Mouse (Mus musculus): ENCODE data around the gene Sh3gl1. TPM values are rescaled to one million over a fixed set of nuclear protein-coding genes. Genes with fewer than 3 reads are reported as not detected.

Sh3gl1 gene
- polyA plus RNA-seq, 1 experiment = 78.3 TPM

DNA sequence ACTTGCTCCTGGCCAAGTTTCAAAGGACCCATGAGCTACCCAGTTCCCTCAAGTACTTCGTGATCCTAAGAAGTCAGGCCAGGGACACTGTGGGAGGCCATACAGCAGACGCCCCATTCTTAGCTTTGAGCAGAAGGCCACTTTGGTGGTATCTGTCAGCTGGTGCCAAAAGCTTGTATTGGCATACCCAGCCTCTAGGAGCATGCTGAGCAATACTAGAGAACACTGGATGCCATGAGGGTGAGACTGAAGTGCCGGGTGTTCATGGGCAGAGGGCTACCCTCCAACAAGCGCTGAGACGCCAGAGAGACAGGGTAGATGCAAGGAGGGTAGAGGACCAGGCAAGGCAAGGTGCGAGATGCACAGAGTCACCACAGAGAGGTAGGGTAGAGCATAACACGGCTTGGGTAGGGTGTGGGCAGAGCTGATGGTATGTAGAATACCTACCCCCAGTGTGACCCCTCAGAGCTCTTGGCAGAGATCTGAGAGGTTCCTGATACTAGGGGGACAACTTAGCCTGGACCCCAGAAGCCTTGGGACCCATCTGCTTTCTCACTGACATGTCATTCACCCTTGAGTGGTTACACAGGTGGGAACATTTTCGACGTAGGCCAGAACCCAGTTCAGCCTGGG, 6.1 kb downstream of the Sh3gl1 start:
- no peak for TF ChIP-seq GATA1 (IDR thresholded peaks at IDR 0.05; ENCODE audit: low read length)

DNA sequence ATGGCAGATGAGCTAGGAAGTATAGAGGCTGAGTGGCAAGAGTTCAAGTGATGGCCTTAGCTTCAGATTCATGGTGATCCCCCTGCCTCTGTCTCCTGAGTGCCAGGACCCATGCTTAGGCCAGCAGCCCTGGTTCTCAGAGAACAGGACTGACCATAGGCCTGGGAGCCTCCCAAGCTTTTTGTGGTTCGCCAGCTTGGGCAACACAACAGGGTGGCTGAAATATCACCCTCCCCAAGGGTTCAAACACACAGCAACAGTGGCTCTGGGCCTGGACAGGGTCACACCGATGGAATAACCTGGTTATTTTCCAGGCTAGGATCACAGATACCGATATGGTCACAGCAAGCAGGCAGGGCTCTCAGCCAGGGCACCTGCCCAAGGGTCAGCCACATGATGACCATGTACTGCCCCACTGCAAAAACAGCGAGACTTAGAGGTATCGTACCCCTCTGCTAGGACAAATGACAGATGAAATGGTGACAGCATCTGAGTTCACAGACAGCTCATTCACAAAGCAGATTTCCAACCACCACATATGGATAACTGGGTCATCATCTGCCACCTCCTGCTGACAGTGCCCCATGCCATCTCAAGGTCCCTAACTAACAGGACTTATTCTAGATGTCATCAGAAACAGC, 8.5 kb downstream of the Sh3gl1 start:
- no peak for TF ChIP-seq GATA1 (IDR thresholded peaks at IDR 0.05; ENCODE audit: low read length)

DNA sequence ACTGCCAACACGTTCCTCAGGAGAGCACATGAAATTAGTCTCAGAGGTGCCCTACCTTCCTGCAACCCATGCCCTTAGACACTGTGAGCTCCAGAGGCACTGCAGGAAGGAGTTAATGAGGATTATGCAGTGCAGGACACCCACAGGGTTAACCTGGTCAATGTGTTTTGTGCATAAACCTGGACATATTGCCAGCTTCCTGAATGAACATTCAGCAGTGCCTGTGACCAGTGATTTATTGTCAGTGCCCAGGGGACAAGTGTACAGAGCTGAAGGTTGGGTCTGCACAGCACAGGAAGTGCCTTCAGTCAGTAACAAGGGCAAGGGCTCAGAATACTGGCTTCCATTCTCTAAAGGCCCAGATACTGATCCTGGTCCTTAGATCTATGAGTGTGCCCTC, 9.6 kb downstream of the Sh3gl1 start:
- TF ChIP-seq GATA1 (IDR thresholded peaks at IDR 0.05; ENCODE audit: low read length) = no peak

DNA sequence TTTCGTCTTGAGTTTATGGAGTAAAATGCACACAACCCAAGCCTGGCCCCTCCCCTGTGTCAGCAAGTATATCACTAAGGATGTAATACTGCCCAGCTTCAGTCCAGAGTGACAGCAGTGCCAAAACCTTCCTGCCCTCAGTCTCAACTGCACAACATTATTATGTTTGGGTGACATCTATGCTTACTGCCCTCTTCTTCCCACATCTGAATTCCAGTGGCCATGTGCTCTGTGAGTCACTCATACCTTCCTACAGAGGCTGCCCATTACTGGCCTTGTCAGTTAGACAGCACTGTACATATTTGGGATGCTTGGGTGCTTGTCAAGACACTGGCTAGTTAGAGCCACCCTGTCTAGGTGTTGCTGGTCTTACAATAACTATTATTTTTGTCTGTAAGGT, 10.1 kb downstream of the Sh3gl1 start:
- TF ChIP-seq GATA1 (IDR thresholded peaks at IDR 0.05; ENCODE audit: low read length) = no peak

DNA sequence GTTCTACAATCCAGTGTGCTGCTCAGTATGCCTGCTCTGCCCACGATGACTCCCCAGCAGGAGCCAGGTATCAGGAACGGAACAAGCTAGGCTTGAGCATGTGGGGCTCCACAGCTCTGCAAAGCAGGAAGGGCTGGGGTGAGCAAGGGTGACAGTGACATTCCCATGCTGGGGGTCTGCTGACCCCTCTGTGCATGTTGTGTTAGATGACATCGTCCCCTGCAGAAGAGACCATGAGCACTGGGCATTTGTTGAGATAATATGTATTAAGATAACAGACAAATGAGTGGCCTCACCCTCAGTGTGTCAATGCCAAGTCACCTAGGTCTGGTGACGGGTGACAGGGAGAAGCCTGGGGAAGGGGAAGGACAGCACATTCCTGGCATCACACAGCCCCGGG, 11.5 kb downstream of the Sh3gl1 start:
- no peak for TF ChIP-seq GATA1 (IDR thresholded peaks at IDR 0.05; ENCODE audit: low read length)

DNA sequence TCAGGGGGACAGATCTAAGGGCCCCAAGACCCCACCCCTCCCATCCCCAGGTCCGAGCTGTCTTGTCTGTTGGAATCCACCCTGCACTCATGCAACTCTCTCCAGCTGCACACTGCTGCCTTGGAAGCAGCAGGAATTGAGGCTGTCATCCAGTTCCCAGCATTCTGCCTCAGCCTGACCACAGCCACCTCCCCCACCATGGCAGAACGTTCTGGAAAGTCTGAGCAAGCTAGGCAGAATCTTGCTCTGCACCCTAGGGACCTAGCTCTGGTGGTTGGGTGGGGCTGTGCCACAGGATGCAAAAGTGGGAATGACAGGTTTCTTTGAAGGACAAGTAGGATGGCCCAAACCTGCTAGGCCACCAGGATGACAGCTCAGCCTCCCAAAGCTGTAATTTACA, 12.0 kb downstream of the Sh3gl1 start:
- no peak for TF ChIP-seq GATA1 (IDR thresholded peaks at IDR 0.05; ENCODE audit: low read length)

DNA sequence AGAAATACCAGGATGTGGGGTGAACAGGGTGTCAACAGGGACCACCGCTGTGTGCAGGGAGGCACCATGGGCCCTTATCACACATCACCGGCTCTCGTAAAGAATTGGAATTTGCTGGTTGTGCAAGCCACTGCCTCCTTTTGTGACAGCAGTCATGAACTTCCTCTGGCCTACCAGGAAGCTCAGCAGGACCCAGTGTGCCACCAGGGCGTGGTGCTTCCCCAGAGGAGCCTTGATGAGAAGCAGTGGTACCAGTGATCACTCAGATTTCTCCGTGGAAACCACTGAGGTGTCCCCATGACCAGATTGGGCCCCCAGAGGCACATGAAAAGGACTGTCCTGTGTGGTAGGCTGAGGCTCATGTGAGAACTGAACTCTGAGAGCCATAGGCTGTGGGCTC, 13.0 kb downstream of the Sh3gl1 start:
- TF ChIP-seq GATA1 (IDR thresholded peaks at IDR 0.05; ENCODE audit: low read length) = no peak

DNA sequence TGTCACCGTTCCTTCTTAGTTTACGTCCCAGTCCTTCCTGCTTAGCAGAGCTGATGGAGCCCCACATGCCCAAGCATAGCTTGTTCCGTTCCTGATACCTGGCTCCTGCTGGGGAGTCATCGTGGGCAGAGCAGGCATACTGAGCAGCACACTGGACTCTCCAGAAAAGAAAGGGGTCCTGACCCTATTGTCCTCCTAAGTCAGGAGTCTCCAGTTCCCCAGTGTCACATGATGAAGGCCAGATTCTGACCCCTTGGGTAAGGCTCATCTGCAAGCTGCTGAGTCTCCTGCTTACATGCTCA, 13.5 kb downstream of the Sh3gl1 start:
- TF ChIP-seq GATA1 (IDR thresholded peaks at IDR 0.05; ENCODE audit: low read length) = no peak

DNA sequence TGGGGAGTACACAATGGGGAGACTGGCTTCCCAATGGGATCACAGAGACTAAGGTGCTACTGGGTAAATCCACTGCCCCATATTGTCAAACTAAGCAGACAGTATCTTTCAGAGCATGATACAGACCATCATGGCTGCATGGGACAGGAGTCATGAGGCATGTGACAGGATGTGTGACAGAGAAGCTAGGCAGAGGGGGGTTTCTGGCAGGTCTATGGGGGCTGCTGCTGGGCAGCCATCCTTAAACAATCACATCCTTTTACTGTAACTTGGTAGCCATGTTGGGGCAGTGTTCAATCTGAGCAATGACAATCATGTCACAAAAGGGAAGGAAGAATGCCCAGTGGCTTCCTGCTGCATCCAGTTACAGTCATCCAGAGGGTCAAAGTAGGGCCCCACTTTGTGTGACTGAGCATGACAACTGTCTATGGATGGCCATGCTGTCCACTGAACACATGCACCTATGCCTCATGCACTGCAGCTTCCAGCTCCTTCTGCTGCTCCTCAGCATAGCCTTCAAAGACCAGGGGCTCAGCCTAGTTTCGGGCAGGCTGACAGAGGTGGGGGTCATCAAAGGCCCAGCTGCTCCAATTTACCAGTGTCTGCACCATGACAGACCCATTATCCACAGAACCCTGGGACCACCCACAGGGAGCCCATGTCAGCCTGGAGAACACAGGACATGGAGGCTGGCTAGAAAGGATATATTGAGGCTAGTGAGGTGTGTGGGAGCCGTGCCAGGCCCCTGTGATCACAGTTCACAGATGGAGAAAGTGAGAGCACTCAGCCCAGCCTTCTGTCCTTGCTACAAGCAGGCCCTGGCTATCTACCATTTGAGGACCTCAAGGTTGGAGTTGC, 14.1 kb downstream of the Sh3gl1 start:
- no peak for TF ChIP-seq GATA1 (IDR thresholded peaks at IDR 0.05; ENCODE audit: low read length)

DNA sequence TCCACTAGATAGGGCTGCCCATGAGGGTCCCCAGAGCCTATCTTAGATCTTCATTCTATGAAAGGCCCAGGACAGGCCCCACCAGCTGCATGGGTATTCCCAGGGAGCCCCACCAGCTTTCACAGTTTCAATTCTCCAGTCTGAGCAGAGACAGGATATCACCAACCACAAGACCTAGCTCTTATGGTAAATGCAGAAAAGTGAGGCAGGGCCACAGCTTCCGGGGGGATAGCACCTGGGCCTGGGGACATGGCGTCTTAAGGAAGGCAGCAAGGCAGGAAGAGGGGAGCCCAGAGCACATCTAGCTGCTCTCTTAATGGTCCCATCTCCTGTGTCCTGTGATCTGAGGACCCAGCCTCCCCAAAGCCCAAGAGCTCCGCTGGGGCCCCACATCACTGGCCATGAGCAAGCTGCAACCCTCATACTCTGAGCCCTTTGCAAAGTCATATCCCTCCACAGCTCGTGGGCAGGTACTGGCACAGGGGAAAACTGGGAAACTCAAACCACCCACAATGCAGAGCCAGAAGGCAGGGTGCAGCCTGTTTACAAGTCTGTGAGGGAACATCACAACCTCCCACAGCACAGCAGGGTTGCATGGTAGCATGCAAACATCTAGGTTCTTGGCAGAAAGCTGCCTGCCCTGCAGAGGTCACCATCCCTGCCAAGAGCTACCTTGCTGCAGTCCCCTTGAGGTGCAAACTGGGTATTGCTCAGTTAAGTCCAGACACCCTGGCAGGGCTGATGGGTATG, 15.1 kb downstream of the Sh3gl1 start:
- no peak for TF ChIP-seq GATA1 (IDR thresholded peaks at IDR 0.05; ENCODE audit: low read length)

DNA sequence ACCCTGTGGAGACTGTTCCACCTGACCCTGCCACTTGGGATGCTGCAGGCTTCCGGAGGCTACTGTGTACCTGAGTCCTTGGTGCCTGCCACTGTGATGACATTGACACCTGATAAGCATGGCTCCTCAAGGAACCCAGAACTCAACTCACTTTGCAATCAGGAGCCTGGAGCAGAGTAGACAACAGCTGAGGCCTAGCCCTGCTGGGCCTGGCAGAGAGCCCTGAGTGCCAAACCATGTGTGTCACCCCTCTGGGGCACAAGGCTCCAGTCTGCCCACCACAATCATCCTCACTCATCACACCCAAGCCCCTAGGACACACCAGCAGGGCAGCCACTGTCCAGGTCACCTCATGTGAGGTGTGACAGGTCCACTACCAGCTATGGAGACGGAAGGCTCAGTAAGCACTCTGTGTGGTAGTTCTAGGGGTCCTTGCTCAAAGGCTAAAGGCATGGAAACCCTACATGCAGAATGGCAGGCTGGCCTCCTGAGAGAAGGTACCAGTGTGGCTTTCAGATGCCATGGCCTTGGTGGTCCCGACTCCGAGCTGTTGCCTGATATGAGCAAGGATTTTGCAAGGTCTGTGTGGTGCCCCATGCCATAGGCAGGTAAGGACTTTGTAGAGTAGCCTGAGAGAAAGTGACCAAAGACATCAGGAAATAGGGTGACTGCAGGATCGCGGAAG, 15.9 kb downstream of the Sh3gl1 start:
- no peak for TF ChIP-seq GATA1 (IDR thresholded peaks at IDR 0.05; ENCODE audit: low read length)

DNA sequence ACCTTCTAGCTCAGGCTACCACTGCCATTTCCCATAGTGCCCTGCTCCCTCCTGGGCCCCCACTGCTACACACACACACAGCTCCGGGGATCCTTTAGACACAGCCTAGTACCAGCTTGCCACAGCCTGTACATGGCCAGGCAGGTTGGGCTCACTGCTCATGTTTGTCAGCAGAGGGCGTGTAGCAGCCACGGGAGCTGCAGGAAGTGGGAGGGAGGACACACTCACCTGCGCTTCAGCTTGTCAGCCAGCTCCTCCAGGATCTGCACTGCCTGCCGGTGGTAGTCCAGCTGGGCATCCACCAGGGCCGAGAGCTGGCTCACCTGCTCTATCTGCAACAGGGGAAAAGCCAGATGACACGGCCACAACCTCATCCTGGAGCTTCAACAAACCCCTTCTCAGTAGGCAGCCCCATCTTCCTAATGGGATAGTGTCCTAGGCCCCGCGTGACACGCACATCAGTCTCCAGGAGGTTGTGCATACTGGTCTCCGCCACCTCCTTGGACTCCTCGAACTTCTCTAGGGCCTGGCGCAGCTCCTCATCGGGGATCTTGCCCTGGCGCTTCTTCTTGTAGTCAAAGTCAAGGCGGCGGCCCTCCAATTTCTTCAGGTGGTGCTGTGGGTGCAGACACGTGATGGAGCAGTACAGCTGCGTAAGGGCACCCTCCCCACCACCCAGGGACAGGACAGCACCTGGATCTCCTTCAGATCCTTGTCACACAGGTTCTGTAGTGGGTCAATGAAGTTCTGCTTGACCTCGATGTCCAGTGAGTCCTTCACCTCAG, 17.9 kb downstream of the Sh3gl1 start:
- no peak for TF ChIP-seq GATA1 (IDR thresholded peaks at IDR 0.05; ENCODE audit: low read length)

DNA sequence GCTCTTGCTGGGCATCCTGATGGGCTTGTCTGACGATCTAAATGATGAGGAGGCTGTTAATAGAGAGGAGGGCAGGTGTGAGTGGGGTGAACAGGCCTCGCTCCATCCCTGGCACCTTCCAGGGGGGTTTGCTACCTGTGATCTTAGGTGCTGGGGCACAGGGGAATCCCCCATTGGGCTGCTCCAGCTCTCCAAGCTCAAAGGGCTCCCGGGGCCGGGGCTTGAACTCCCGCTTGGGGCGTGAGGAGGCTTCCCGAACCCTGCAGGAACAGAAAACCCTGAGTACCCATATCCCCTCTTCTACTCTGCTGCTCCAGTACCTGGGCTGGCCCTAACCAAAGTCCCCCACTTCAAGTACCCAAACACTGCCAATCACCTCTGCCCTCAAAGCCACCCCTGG, 18.6 kb downstream of the Sh3gl1 start:
- no peak for TF ChIP-seq GATA1 (IDR thresholded peaks at IDR 0.05; ENCODE audit: low read length)
